Mouse (Mus musculus): ENCODE measurements around the gene Fastk. TPM values are rescaled to one million over a fixed set of nuclear protein-coding genes. Genes with fewer than 3 reads are reported as not detected.

The Fastk gene
- polyA plus RNA-seq, 1 experiment from 2014 or later: 65.1 TPM

DNA sequence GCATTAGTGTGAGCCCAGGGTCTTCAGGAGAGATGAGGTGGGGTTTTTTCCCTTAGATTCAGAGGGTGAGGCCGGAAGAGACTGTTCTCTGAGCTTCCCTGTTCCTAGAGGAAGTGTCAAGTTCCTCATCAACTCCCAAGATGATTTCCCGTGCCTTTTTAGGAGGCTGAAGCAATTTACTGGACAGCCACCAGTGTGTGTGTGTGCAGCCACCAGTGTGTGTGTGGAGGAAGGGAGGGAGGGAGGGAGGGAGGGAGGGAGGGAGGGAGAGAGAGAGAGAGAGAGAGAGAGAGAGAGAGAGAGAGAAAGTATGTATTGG is 8.9 kb upstream of the Fastk start:
- no peaks in the 10 kb centered on the region for H3K9me3 ChIP-seq (ENCODE audit: low read length)
- 0 out of 2 replicates have a peak overlapping the region, but pooled peaks have one; percentile 20 for H3K27ac ChIP-seq (ENCODE audit: low read length)
- no peak for DNase-seq (ENCODE audit: low spot score)
- TF ChIP-seq CTCF (IDR thresholded peaks at IDR 0.05) (no peak), EP300 (IDR thresholded peaks at IDR 0.05) (no peak)
- 0 out of 2 replicates have a peak overlapping the region, but pooled peaks have one; percentile 70 for H3K9ac ChIP-seq (replicated peaks; ENCODE audit: low read depth)
- H3K4me1 ChIP-seq (ENCODE audit: insufficient read depth, low read depth, low read length): peaks cover 15% of the 10 kb centered on the region
- no peak overlapping the region; the same call in 1 of the 2 replicates for H3K4me3 ChIP-seq (ENCODE audit: low read depth, low read length)
- H3K27me3 ChIP-seq (replicated peaks; ENCODE audit: insufficient read depth, low read length): no peaks in the 10 kb centered on the region
- no peak overlapping the region; the same call in 1 of the 2 replicates for H3K4me2 ChIP-seq (replicated peaks; ENCODE audit: low read depth, low read length)
- WGBS: 12% methylated on average over 2 of the region's 2 CpGs
- H3K36me3 ChIP-seq (ENCODE audit: insufficient read depth, low read length): no peaks in the 10 kb centered on the region
- no peak for ATAC-seq

DNA sequence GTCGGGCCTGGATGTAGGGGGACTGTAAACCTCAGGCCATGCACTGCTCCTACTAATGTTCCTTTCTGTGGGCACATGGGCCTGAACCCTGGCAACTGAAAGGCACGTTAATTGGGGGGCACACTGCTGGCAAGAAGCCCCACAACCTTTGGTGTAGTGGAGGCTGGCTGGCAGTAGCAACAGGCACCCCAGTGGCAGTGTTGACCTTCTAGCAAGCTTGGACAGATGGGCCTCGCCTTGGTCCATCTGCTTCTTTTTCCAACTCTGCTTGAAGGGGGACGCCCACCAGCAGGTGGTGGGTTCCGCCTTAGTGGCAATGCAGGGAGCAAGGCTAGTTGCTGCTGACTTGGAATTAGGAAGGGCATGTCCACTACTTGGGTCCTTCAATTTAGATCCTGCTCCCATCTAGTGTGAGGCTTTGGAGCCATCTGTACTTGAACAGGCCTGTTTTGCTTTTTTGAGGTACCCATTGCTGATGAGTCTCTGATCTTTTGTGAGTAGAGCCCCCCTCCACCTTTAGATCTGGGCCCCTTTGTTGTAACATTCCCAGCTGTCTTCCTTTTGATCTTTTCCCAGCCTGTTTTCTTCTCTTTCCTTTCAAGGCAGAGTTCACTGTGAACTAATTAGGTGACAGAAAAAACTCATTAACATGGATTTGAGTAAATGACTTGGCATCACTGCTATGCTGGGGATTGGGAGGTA is 8.3 kb upstream of the Fastk start:
- Histone ChIP-seq H3K4me2 (replicated peaks; ENCODE audit: low read depth, low read length) (peak overlapping the region; percentile 87), H3K27me3 (replicated peaks; ENCODE audit: insufficient read depth, low read length) (no peaks in the 10 kb centered on the region), H3K9me3 (ENCODE audit: low read length) (no peaks in the 10 kb centered on the region), H3K4me3 (ENCODE audit: low read depth, low read length) (peak overlapping the region; percentile 82), H3K36me3 (ENCODE audit: insufficient read depth, low read length) (no peaks in the 10 kb centered on the region), H3K4me1 (ENCODE audit: insufficient read depth, low read depth, low read length) (peaks cover 15% of the 10 kb centered on the region), H3K27ac (ENCODE audit: low read length) (peak overlapping the region; percentile 20; the same call in 1 of the 2 replicates), H3K9ac (replicated peaks; ENCODE audit: low read depth) (peak overlapping the region; percentile 70)
- peak; percentile 17 for DNase-seq (ENCODE audit: low spot score)
- TF ChIP-seq EP300 (IDR thresholded peaks at IDR 0.05) (no peak), CTCF (IDR thresholded peaks at IDR 0.05) (no peak)
- ATAC-seq: no peak
- 25% methylated on average over 5 of the region's 5 CpGs for WGBS

DNA sequence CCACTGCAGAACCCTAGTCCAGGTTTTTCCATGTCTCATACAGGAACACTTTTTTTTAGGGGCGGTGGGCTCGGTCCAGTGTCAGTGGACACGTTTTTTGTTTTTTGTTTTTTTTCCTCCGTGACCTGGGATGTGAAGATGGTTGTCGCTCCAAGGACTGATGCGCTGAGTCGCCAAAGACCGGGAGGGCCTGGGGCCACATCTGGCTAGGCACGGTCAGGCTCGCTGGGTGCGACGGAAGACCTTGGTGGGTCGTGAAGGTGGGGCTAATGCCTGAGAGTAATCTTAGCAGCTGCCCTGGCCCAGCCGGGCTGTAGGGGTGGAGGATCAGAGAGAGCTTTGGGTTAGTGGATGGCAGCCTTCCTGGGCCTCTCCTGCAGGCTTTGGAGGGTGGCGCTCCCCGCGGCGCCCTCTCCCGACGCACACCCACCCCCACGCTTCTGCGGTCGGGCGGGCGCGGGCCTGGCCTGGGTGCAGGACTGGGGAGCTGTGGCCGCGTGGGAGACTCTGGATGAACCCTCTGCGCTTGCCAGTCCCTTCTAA is 7.7 kb upstream of the Fastk start:
- WGBS: 2% methylated on average over 29 of the region's 29 CpGs
- ATAC-seq (no peak), DNase-seq (ENCODE audit: low spot score) (peak; percentile 30)

DNA sequence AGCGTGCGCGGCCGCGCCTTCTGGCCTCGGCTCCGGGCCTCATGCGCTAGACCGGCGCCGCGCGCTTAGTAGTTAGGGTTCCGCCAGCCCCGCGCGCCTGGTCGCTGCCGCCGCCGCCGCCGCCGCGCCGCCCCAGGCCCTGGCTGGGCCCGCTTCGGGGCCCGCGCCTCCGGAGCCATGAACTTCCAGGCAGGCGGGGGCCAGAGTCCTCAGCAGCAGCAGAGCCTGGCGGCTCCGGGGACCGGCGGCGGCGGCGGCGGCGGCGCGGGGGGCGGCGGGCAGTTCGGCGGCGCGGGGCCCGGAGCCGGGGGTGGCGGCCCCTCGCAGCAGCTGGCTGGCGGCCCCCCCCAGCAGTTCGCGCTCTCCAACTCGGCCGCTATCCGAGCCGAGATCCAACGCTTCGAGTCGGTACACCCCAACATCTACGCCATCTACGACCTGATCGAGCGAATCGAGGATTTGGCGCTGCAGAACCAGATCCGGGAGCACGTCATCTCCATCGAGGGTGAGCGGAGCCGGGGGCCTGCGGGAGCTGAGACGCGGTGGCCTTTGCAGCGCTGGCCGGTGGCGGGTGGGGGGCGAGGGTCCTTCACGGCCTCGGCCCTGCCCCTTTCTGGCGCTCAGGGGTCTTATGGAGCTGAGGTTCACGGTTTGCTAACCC is 7.1 kb upstream of the Fastk start, which contains the start of gene Agap3:
Agap3 (plus strand) TSS at position 148 of the 661 bp plus-strand sequence.
- Histone ChIP-seq H3K4me3 (ENCODE audit: low read depth, low read length) (peak within 1 kb of the TSS; percentile 82), H3K4me1 (ENCODE audit: insufficient read depth, low read depth, low read length) (peaks cover 23% of the 10 kb centered on the region), H3K27me3 (replicated peaks; ENCODE audit: insufficient read depth, low read length) (no peaks in the 10 kb centered on the region), H3K27ac (ENCODE audit: low read length) (peak within 1 kb of the TSS; percentile 87), H3K9ac (replicated peaks; ENCODE audit: low read depth) (peak within 1 kb of the TSS; percentile 70), H3K9me3 (ENCODE audit: low read length) (no peaks in the 10 kb centered on the region), H3K36me3 (ENCODE audit: insufficient read depth, low read length) (no peaks in the 10 kb centered on the region), H3K4me2 (replicated peaks; ENCODE audit: low read depth, low read length) (peak within 1 kb of the TSS; percentile 87)
- no peak; the same call in 1 of the 2 replicates for ATAC-seq
- WGBS: 0% methylated on average over 47 of the region's 85 CpGs
- TF ChIP-seq CTCF (IDR thresholded peaks at IDR 0.05): no peak
- TF ChIP-seq EP300 (IDR thresholded peaks at IDR 0.05): no peak
- peak; percentile 34 for DNase-seq (ENCODE audit: low spot score)

More for the DNA sequence above, 7.7 kb upstream of the Fastk start:
- Histone ChIP-seq H3K4me2 (replicated peaks; ENCODE audit: low read depth, low read length) (peak overlapping the region; percentile 87), H3K9ac (replicated peaks; ENCODE audit: low read depth) (peak overlapping the region; percentile 70), H3K27ac (ENCODE audit: low read length) (peak overlapping the region; percentile 20; the same call in 1 of the 2 replicates), H3K27me3 (replicated peaks; ENCODE audit: insufficient read depth, low read length) (no peaks in the 10 kb centered on the region), H3K9me3 (ENCODE audit: low read length) (no peaks in the 10 kb centered on the region), H3K4me3 (ENCODE audit: low read depth, low read length) (peak overlapping the region; percentile 82), H3K36me3 (ENCODE audit: insufficient read depth, low read length) (no peaks in the 10 kb centered on the region), H3K4me1 (ENCODE audit: insufficient read depth, low read depth, low read length) (peaks cover 18% of the 10 kb centered on the region)
- TF ChIP-seq EP300 (IDR thresholded peaks at IDR 0.05) (no peak), CTCF (IDR thresholded peaks at IDR 0.05) (peak; percentile 26)

DNA sequence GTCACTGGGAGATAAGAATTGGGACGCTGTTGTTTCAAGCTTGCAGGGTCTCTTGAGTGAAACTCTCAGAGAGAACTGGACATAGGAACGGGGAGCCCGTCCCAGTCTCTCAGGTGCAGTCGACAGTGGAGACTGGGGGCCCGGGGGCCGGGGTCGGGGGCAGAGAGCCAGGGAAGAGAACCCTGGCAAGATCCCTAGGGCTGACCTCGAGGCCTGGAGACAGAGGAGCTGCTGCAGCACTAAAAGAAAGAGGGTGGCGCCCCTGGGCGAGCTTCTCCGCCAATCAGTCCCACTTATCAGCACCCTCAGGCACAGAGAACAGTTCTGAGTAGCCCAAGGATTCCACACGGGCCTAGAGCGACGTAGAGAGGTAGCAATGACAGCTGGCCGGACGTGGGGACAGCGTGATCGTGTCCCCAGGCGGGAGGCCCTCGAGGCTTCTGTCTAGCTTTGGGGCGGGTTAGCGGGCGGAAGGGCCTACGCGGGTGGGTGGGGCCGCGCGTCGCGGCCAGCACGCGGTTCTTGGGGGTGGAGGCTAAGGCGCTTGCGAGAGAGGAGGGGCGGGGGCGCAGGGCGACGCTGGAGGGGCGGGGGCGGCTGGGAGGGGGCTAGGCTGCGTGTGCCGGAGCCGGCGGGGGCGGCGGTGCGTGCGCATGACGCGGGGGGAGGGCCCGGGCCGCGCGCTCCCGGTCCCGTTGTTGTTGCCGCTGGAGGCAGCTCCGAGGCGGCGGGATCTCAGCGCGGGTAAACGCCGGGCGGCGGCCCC is 6.4 kb upstream of the Fastk start:
- peak overlapping the region; percentile 87 for H3K27ac ChIP-seq (ENCODE audit: low read length)
- H3K4me2 ChIP-seq (replicated peaks; ENCODE audit: low read depth, low read length): peak overlapping the region; percentile 87
- H3K36me3 ChIP-seq (ENCODE audit: insufficient read depth, low read length): no peaks in the 10 kb centered on the region
- ATAC-seq (peak; percentile 85), DNase-seq (ENCODE audit: low spot score) (peak; percentile 97)
- TF ChIP-seq EP300 (IDR thresholded peaks at IDR 0.05): no peak
- peak; percentile 30 for TF ChIP-seq CTCF (IDR thresholded peaks at IDR 0.05)
- WGBS: 5% methylated on average over 28 of the region's 66 CpGs
- H3K9ac ChIP-seq (replicated peaks; ENCODE audit: low read depth): peak overlapping the region; percentile 70
- H3K9me3 ChIP-seq (ENCODE audit: low read length): no peaks in the 10 kb centered on the region
- H3K4me1 ChIP-seq (ENCODE audit: insufficient read depth, low read depth, low read length): peaks cover 24% of the 10 kb centered on the region
- H3K27me3 ChIP-seq (replicated peaks; ENCODE audit: insufficient read depth, low read length): no peaks in the 10 kb centered on the region
- peak overlapping the region; percentile 82 for H3K4me3 ChIP-seq (ENCODE audit: low read depth, low read length)
